ENCODE assay signal across 50 mouse cellular contexts in the genomic region with DNA sequence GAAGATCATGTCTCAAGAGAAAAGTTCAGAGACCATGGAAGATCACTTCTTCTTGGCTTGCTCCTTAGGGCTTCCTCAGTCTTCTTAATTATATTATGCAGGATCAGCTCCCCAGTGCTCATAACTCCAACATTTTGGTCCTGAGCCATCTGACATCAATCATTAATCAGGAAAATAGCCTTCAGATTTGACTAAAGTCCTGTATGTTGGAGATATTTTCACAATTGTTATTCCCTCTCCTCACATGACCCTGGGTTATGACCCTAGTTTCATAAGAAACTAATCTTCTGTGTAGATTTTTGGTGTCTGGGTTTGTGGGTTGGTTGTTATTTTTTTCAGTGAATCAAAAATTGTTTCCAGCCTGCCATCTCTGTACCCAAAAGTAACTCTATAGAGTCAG. TPM values are rescaled to one million over a fixed set of nuclear protein-coding genes. Genes with fewer than 3 reads are reported as not detected.
"Had no signal": no experiment of that assay in that cellular context is flagged by ENCODE, and none has a peak within 500 bp of the region (broad histone marks: within the 10 kb centered on the region; RNA-seq: fewer than 3 reads in every experiment).

No protein-coding gene starts in this region.

- H3K36me3 ChIP-seq: heart, embryonic 10.5 days; heart, embryonic 12.5 days; heart, embryonic 13.5 days; heart, embryonic 15.5 days; hindbrain, embryonic 10.5 days; hindbrain, embryonic 12.5 days; hindbrain, embryonic 13.5 days; hindbrain, embryonic 15.5 days; intestine, embryonic 15.5 days had no signal

- H3K27me3 ChIP-seq: heart, embryonic 12.5 days; heart, embryonic 13.5 days; heart, embryonic 15.5 days; hindbrain, embryonic 12.5 days; hindbrain, embryonic 13.5 days; hindbrain, embryonic 15.5 days; intestine, embryonic 15.5 days had no signal

- H3K4me3 ChIP-seq: heart, adult 2 months; heart, embryonic 10.5 days; heart, embryonic 12.5 days; heart, embryonic 13.5 days; heart, embryonic 15.5 days; hindbrain, embryonic 10.5 days; hindbrain, embryonic 12.5 days; hindbrain, embryonic 13.5 days; hindbrain, embryonic 15.5 days; intestine, embryonic 15.5 days; layer of hippocampus, adult 2 months had no signal

- DNase-seq: heart, adult 18-20 months; heart, adult 2 months; heart, postnatal 10 days; heart, postnatal 14 days; heart, postnatal 36 days; heart, postnatal 4 days; kidney, adult 11 months; kidney, adult 18-20 months; kidney, adult 2 months; kidney, postnatal 10 days; kidney, postnatal 14 days; kidney, postnatal 25 days; kidney, postnatal 36 days; kidney, postnatal 4 days; layer of hippocampus, adult 9-11 months; layer of hippocampus, postnatal 36 days had no signal

- H3K4me2 ChIP-seq: heart, embryonic 11.5 days; heart, embryonic 12.5 days; heart, embryonic 13.5 days; heart, embryonic 15.5 days; hindbrain, embryonic 12.5 days; hindbrain, embryonic 13.5 days; hindbrain, embryonic 14.5 days; hindbrain, embryonic 15.5 days; intestine, embryonic 15.5 days had no signal

- H3K9me3 ChIP-seq: intestine, embryonic 15.5 days had no signal

- H3K9ac ChIP-seq: heart, embryonic 12.5 days; heart, embryonic 13.5 days; heart, embryonic 15.5 days; hindbrain, embryonic 12.5 days; hindbrain, embryonic 13.5 days; hindbrain, embryonic 14.5 days; hindbrain, embryonic 15.5 days; intestine, embryonic 15.5 days had no signal

- H3K27ac ChIP-seq: heart, adult 2 months; heart, embryonic 10.5 days; heart, embryonic 13.5 days; heart, embryonic 15.5 days; hindbrain, embryonic 10.5 days; hindbrain, embryonic 12.5 days; hindbrain, embryonic 13.5 days; hindbrain, embryonic 14.5 days; hindbrain, embryonic 15.5 days; hindbrain, postnatal 0 days; intestine, embryonic 15.5 days; kidney, postnatal 0 days; layer of hippocampus, adult 2 months had no signal

- H3K4me1 ChIP-seq: heart, embryonic 10.5 days; heart, embryonic 12.5 days; heart, embryonic 13.5 days; heart, embryonic 15.5 days; hindbrain, embryonic 10.5 days; hindbrain, embryonic 12.5 days; hindbrain, embryonic 13.5 days; hindbrain, embryonic 15.5 days; intestine, embryonic 15.5 days had no signal

- ATAC-seq: hindbrain, embryonic 16.5 days; hindbrain, postnatal 0 days; inflammation-experienced regulatory T-cells, adult 6 months; intestine, embryonic 15.5 days; intestine, embryonic 16.5 days; intestine, postnatal 0 days had no signal

RNA-seq across cellular contexts. Expression of a gene that starts 7.0 kb away (rescaled TPM):
- total RNA-seq: heart, adult 18-20 months; heart, adult 2 months; heart, adult 8-10 months; heart, postnatal 10 days; heart, postnatal 14 days; heart, postnatal 25 days; heart, postnatal 36 days; heart, postnatal 4 days; hematopoietic stem cell, adult 5-6 weeks; hindbrain, postnatal 0 days; layer of hippocampus, adult 18-20 months; layer of hippocampus, adult 2 months; layer of hippocampus, adult 8-10 months; layer of hippocampus, postnatal 10 days; layer of hippocampus, postnatal 14 days; layer of hippocampus, postnatal 25 days; layer of hippocampus, postnatal 36 days had no signal
- polyA plus RNA-seq: heart, adult 2 months; heart, embryonic 12.5 days; heart, embryonic 13.5 days; heart, embryonic 14.5 days; heart, embryonic 15.5 days; heart, embryonic 16.5 days; heart, postnatal 0 days; hindbrain, embryonic 10.5 days; hindbrain, embryonic 11.5 days; hindbrain, embryonic 12.5 days; hindbrain, embryonic 13.5 days; hindbrain, embryonic 14.5 days; hindbrain, embryonic 15.5 days; hindbrain, embryonic 16.5 days; hindbrain, postnatal 0 days; inflammation-experienced regulatory T-cells, adult 6 months; intestine, embryonic 14.5 days; intestine, postnatal 0 days; kidney, adult 2 months; kidney, embryonic 14.5 days; kidney, embryonic 16.5 days; kidney, postnatal 0 days; large intestine, adult 2 months had no signal

RNA-seq across cellular contexts. Expression of a gene that starts 54.4 kb away (rescaled TPM):
- total RNA-seq: heart, adult 18-20 months; heart, adult 2 months; heart, adult 8-10 months; heart, postnatal 10 days; heart, postnatal 14 days; heart, postnatal 25 days; heart, postnatal 36 days; heart, postnatal 4 days; hematopoietic stem cell, adult 5-6 weeks; hindbrain, postnatal 0 days; layer of hippocampus, adult 18-20 months; layer of hippocampus, adult 2 months; layer of hippocampus, adult 8-10 months; layer of hippocampus, postnatal 10 days; layer of hippocampus, postnatal 14 days; layer of hippocampus, postnatal 25 days; layer of hippocampus, postnatal 36 days had no signal
- polyA plus RNA-seq: heart, adult 2 months; heart, embryonic 10.5 days; heart, embryonic 11.5 days; heart, embryonic 12.5 days; heart, embryonic 13.5 days; heart, embryonic 14.5 days; heart, embryonic 15.5 days; heart, embryonic 16.5 days; heart, postnatal 0 days; hindbrain, embryonic 10.5 days; hindbrain, embryonic 11.5 days; hindbrain, embryonic 12.5 days; hindbrain, embryonic 13.5 days; hindbrain, embryonic 14.5 days; hindbrain, embryonic 15.5 days; hindbrain, embryonic 16.5 days; hindbrain, postnatal 0 days; inflammation-experienced regulatory T-cells, adult 6 months; intestine, embryonic 14.5 days; intestine, embryonic 15.5 days; intestine, embryonic 16.5 days; intestine, postnatal 0 days; kidney, adult 2 months; kidney, embryonic 14.5 days; kidney, embryonic 16.5 days; kidney, postnatal 0 days; large intestine, adult 2 months had no signal
